19 mouse cellular contexts compared by ENCODE assay signal in genomic region chr4:136367856-136368255, GRCm38 (mm10). TPM values are rescaled to one million over a fixed set of nuclear protein-coding genes. Genes with fewer than 3 reads are reported as not detected.
DNase-seq lines count a peak whose midpoint lies in the region; TF ChIP-seq lines count a peak whose summit lies in the region.
"Had no signal": no experiment of that assay in that cellular context is flagged by ENCODE, and none has a peak within 500 bp of the region (broad histone marks: within the 10 kb centered on the region; RNA-seq: fewer than 3 reads in every experiment).

No protein-coding gene starts in this region.

- peak in 1 of 2 experiments; percentile 28 for DNase-seq in layer of hippocampus, adult 2 months (ENCODE audit: low spot score in 2 of 2)
- no peak for DNase-seq in layer of hippocampus, adult 9-10 months (ENCODE audit: low spot score)
- peak; percentile 28 to 41 for DNase-seq in layer of hippocampus, postnatal 14 days (ENCODE audit: low spot score in 2 of 2)
- DNase-seq in layer of hippocampus, postnatal 25 days (ENCODE audit: extremely low spot score in 1 of 2, low spot score in 1 of 2), result no peak
- peak; percentile 21 for DNase-seq in telencephalon, adult 2 months (ENCODE audit: low read depth, low spot score)
- DNase-seq in heart, postnatal 25 days (ENCODE audit: low spot score), result no peak
- DNase-seq: adrenal gland, adult 2 months; adrenal gland, postnatal 10 days; adrenal gland, postnatal 25 days; cerebellum, adult 11-12 months; cerebellum, adult 2 months; cerebellum, adult 9-10 months; cerebellum, postnatal 10 days; cerebellum, postnatal 25 days had no signal

- no peak overlapping the region for H3K4me3 ChIP-seq in layer of hippocampus, adult 2 months
- H3K4me3 ChIP-seq: embryonic facial prominence, embryonic 10.5 days; embryonic facial prominence, embryonic 12.5 days; forebrain, embryonic 13.5 days; forebrain, embryonic 15.5 days had no signal

- intact Hi-C loops in heart, postnatal 25 days (cut with DNase I), result loop anchor here (5.0 kb wide), 1 partner anchor 159 kb away; no protein-coding TSS in a partner anchor

- peak overlapping the region; percentile 68 for H3K27ac ChIP-seq in layer of hippocampus, adult 2 months
- H3K27ac ChIP-seq: embryonic facial prominence, embryonic 10.5 days; embryonic facial prominence, embryonic 12.5 days; forebrain, embryonic 13.5 days; forebrain, embryonic 15.5 days had no signal

- no peak for TF ChIP-seq CTCF in layer of hippocampus, adult 2 months (conservative IDR thresholded peaks at IDR 0.05)

RNA-seq across cellular contexts. Expression of gene Htr1d, which starts 55.5 kb away (rescaled TPM):
- total RNA-seq in layer of hippocampus, adult 2 months (2021), result under 1 TPM; 0.39 to 0.41 TPM
- 1 to 10 TPM; 1.1 to 1.2 TPM for total RNA-seq in layer of hippocampus, postnatal 14 days (2021)
- total RNA-seq in layer of hippocampus, postnatal 25 days (2021), result under 1 TPM; 0.57 to 0.75 TPM
- total RNA-seq in heart, postnatal 25 days (2021), result not detected
- total RNA-seq: adrenal gland, adult 2 months; adrenal gland, postnatal 25 days; MEL had no signal

RNA-seq across cellular contexts. Expression of gene Hnrnpr, which starts 57.1 kb away (rescaled TPM):
- 100 to 1,000 TPM in 1 of 2 experiments, 10 to 100 TPM in 1; 91.6 to 102 TPM for total RNA-seq in layer of hippocampus, adult 2 months (2021)
- 10 to 100 TPM; 97.3 to 99.9 TPM for total RNA-seq in layer of hippocampus, postnatal 14 days (2021)
- total RNA-seq in layer of hippocampus, postnatal 25 days (2021), result 100 to 1,000 TPM in 1 of 2 experiments, 10 to 100 TPM in 1; 87.1 to 103 TPM
- 10 to 100 TPM; 44.6 to 44.9 TPM for total RNA-seq in heart, postnatal 25 days (2021)

Comparison
In these comparisons a context has a peak if more than half of its experiments do, and no peak if none do; other contexts are left out.
1. DNase-seq: peak in layer of hippocampus, postnatal 14 days (2 of 2) and telencephalon, adult 2 months (single experiment); none in layer of hippocampus, adult 9-10 months (single experiment), layer of hippocampus, postnatal 25 days (0 of 2) and heart, postnatal 25 days (single experiment).